Mouse (Mus musculus) testis, adult 2 months (tissue): Measurements from ENCODE around the gene Gipc2. TPM values are rescaled to one million over a fixed set of nuclear protein-coding genes. Genes with fewer than 3 reads are reported as not detected.

ENCODE experiments used
- H3K27ac ChIP-seq: fragments of 200-500 bp; 2 replicates; pipeline ENCODE4 v1.5.1; 2012; ENCODE audit warnings: low read depth, low read length; ENCODE audit not compliant: control insufficient read depth, insufficient read depth
- H3K27me3 ChIP-seq: fragments of 200-500 bp; 2 replicates; pipeline ENCODE4 v1.6.1; 2012; ENCODE audit warnings: mild to moderate bottlenecking, low read length, moderate library complexity; ENCODE audit not compliant: control insufficient read depth, insufficient read depth
- H3K36me3 ChIP-seq: fragments of 200-500 bp; 2 replicates; pipeline ENCODE4 v1.6.1; 2012; ENCODE audit warnings: mild to moderate bottlenecking, low read length; ENCODE audit not compliant: control insufficient read depth, insufficient read depth
- H3K4me1 ChIP-seq: fragments of 200-500 bp; 2 replicates; pipeline ENCODE4 v1.6.1; 2012; ENCODE audit warnings: low read length; ENCODE audit not compliant: control insufficient read depth, insufficient read depth
- H3K4me3 ChIP-seq: fragments of 200-500 bp; 2 replicates; pipeline ENCODE4 v1.5.1; 2012; ENCODE audit warnings: low read depth, mild to moderate bottlenecking, low read length, moderate library complexity, mixed read lengths; ENCODE audit not compliant: control insufficient read depth
- CTCF ChIP-seq: fragments of 200-500 bp; IDR thresholded peaks from 2 replicates; pipeline ENCODE4 v1.5.1; 2012; ENCODE audit warnings: low read depth, mild to moderate bottlenecking, inconsistent platforms, low read length, moderate library complexity; ENCODE audit not compliant: control insufficient read depth, insufficient read depth, insufficient replicate concordance
- POLR2A ChIP-seq: fragments of 200-500 bp; IDR thresholded peaks from 2 replicates; pipeline ENCODE4 v1.6.1; 2012; ENCODE audit warnings: low read depth, mild to moderate bottlenecking, inconsistent platforms, low read length, moderate library complexity; ENCODE audit not compliant: control insufficient read depth
- polyA plus RNA-seq: library from polyadenylated mRNA; depleted of rRNA; stranded (reverse); fragments of >200 nt; gene quantifications from 2 replicates; pipeline ENCODE4 v1.2.3, GENCODE M21; 2012; rRNA removed

The Gipc2 gene
- polyA plus RNA-seq, 1 experiment, result 9.7 TPM

DNA sequence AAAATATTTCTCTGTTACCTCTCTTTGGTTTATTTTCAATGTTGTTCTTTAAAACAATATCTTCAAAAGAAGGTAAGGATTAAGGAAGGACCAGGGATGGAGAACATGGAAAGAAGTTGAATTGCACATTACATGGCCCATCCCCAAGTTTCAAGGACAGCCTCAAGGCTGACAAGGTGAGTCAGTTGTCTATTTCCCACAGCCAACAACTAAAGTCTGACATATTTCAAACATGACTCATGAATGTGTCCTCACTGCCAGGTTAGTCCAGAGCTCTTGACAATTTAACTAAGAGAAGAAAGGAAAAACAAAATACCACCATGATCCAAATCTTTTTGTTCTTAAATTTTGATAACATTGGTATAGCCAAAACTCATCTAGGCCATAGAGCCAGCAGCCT lies 118.1 kb downstream of the Gipc2 start:
- no peak overlapping the region for H3K4me3 ChIP-seq
- no peak overlapping the region for H3K27ac ChIP-seq
- H3K27me3 ChIP-seq, result no peaks in the 10 kb centered on the region
- TF ChIP-seq POLR2A, result no peak
- no peak for TF ChIP-seq CTCF
- no peaks in the 10 kb centered on the region for H3K36me3 ChIP-seq
- H3K4me1 ChIP-seq, result no peaks in the 10 kb centered on the region

DNA sequence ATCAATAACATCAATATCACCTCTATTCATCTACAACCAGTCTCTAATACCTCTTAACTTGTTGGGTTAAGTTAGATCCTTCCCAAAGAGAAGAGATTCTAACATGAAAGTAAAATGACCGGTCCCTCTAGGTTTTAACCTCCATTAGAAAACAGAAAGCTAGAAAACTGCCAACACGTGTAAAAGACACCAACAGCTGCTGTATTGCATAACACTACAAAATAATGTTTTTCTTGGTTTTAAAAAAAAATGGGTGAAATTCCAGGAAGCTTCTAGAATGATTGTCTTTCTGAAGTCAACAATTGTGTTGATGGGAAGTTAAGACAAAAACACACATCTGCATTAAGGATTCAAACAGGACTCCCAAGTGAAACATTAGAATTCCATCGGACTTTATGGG lies 119.1 kb downstream of the Gipc2 start:
- H3K27me3 ChIP-seq, result no peaks in the 10 kb centered on the region
- H3K27ac ChIP-seq, result no peak overlapping the region
- H3K4me3 ChIP-seq, result no peak overlapping the region
- no peaks in the 10 kb centered on the region for H3K36me3 ChIP-seq
- no peak for TF ChIP-seq CTCF
- no peak for TF ChIP-seq POLR2A
- H3K4me1 ChIP-seq, result no peaks in the 10 kb centered on the region

Other genes with a start within 250 kb of the Gipc2 start
- gene Dnajb4, start 44.1 kb upstream of the Gipc2 start, polyA plus RNA-seq, result 72.6 and 94.4 TPM in 2 replicates
- 55.8 and 58.6 TPM in 2 replicates for gene Fubp1, start 44.2 kb upstream of the Gipc2 start, polyA plus RNA-seq
- gene Nexn, start 100.1 kb upstream of the Gipc2 start, polyA plus RNA-seq, result 0.65 and 0.81 TPM in 2 replicates
- 3.0 and 3.6 TPM in 2 replicates for gene Miga1, start 174.2 kb upstream of the Gipc2 start, polyA plus RNA-seq
- 6.3 and 6.5 TPM in 2 replicates for gene Usp33, start 180.2 kb upstream of the Gipc2 start, polyA plus RNA-seq
- 12.6 and 12.7 TPM in 2 replicates for gene Zzz3, start 229.2 kb upstream of the Gipc2 start, polyA plus RNA-seq